Mouse (Mus musculus) left cerebral cortex, adult 9 months (tissue): Measurements from ENCODE around the gene Ube2i.

Experiments
- DNase-seq, 2 experiments: peaks; one replicate each; pipeline ENCODE4 v3.0.0; 2022; ENCODE audit warnings: low spot score in 2 of 2

Gene Ube2i

GRCm38 (mm10) chr17:25274571-25275346 lies at the start of gene Ube2i:
Gene Ube2i (minus strand): TSS chr17:25274622.
- DNase-seq: no peak

DNA sequence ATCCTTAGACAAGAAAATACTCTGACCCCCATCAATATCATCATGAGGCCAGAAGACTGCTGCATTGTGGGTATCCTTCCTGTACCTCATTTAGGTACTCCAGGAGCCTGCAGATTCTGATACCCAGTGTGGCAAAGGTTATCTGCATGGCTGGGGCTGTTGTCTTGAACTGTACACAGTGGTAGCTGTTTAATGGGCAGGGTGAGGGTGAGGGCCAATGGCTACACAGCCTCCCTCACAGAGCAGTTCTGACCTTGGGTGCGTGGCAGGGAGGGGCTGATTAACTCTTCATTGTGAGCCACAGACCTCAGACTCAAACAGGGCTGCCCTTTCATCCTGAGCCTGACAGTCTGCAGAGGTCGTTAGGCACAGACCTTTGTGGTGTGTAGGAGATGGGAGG lies 48.5 kb upstream of the Ube2i start:
- DNase-seq: no peak

DNA sequence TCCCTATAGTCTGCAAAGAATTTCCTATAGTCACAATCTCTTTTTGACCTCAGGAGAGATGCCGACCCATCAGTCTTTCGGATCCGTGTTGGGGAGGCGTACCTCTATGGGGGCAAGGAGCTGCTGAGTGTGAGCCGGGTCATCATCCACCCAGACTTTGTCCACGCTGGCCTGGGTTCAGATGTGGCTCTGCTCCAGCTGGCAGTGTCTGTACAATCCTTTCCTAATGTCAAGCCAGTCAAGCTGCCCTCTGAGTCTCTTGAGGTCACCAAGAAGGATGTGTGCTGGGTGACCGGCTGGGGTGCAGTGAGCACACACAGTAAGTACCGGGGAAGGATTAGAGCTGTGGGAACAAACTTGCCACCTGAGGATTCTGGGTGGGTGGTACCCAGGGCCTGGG lies 46.4 kb upstream of the Ube2i start:
- DNase-seq: no peak

GRCm38 (mm10) chr17:25318354-25318753 lies 43.9 kb upstream of the Ube2i start, which contains the start of gene Prss29:
Gene Prss29 (plus strand): TSS chr17:25318654.
- no peak for DNase-seq

GRCm38 (mm10) chr17:25308346-25308745 lies 33.9 kb upstream of the Ube2i start, which contains the start of gene Prss28:
Gene Prss28 (plus strand): TSS chr17:25308646.
- no peak for DNase-seq

GRCm38 (mm10) chr17:25298094-25298493 lies 23.7 kb upstream of the Ube2i start, which contains the start of gene Prss34:
Gene Prss34 (plus strand): TSS chr17:25298394.
- DNase-seq: no peak

DNA sequence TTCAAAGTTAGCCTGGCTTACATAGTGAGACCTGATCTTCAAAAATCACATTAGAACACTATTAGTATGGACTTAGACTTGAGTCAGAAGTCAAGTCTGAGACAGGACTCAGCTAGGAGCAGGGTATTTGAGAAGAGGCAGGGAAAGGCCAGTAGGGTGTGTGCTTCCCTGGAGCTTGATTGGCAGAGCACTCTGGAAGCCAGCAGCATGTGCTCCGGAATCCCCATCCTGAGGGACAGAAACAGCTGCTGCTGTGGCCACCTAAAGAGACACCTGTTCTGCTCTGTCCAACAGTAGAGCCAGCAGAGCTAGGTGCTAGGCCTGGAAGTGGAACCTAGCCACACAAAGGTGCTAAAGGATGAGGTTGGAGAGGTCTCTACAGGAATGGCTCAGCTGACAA lies 19.7 kb upstream of the Ube2i start:
- no peak for DNase-seq

- DNase-seq: no peak
Measured at GRCm38 (mm10) chr17:25293495-25293894, 19.1 kb upstream of the Ube2i start.

DNA sequence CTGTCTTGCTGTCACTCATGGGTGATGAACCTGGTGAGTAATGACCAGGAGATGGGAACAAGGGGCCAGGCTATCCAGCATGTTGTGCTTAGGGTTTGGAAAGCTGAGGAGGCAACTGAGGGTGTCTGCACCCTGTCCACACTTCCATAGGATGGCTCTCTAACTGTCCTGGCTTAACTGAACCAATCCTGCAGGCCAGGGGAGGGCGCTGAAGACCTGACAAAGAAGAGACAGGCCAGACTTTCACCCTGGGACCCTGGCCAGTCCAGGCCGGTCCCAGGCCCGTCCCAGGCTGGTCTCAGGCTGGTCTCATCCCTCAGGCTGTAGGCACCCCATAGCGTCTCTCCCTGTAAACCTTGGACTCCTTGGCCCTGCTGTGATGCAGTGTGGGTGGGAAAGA lies 16.0 kb upstream of the Ube2i start:
- DNase-seq: no peak

GRCm38 (mm10) chr17:25288842-25289241 lies 14.4 kb upstream of the Ube2i start:
- peak in 1 of 2 experiments; percentile 47 for DNase-seq

- DNase-seq: peak in 1 of 2 experiments; percentile 66
Measured at GRCm38 (mm10) chr17:25285033-25285432, 10.6 kb upstream of the Ube2i start.

DNA sequence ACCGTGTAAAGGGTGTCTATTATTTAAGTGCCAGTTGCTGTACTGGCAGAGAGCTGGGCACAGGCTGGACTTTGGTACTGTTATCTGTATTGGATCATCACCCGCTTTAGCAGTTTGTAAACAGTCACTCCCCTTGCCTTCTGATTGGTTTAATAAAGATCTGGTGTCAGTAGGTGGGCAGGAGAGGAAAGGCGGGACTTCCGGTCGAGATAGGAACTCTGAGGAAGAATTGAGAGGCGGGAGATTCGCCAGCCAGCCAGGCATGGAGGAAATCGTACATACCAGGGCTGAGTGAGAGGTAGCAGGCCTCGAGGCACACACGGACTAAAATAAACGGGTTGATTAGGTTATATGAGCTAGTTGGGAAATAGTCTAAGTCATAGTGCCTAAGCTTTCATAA lies 7.7 kb upstream of the Ube2i start:
- peak in 1 of 2 experiments; percentile 26 for DNase-seq

- DNase-seq: no peak
Measured at GRCm38 (mm10) chr17:25275833-25276232, 1.4 kb upstream of the Ube2i start.

DNA sequence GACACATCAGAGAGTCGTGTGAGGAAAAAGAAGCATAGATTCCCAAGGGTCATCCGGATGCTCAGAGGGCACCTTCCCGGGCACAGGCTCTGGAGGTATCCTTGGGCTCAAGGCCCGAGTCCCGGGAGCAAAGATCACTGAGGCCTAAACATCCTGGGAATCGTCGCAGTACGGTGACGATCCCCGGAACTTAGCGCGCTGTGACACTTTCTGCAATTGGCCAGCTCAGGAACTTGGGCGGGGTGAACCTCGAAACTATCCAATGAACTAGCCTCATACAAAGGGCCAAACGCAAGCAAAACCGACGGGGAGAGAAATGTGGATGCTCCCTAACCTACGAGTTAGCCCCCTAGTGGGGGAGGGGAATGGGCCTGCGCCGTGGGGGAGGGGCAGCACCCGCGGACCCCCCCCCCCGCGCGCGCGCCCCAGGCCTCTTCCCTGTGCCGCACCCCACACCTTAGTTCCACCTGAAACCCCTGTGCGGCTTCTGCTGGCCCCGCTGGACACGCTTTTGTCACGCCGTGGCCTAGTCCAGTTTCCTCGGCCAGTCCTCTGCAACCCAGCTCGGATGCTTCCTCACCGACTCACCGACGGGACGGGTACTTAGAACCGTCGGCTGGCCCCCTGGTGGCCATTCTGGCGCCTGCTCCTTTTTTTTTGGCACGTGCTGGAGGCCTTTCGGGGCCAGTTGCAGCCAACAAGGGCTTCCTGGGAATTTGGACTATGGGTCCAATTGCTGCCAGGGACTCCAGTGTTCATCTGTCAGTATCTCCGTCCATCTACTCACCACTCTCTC lies 518 bp downstream of the Ube2i start:
- peak; percentile 86 to 99 for DNase-seq

DNA sequence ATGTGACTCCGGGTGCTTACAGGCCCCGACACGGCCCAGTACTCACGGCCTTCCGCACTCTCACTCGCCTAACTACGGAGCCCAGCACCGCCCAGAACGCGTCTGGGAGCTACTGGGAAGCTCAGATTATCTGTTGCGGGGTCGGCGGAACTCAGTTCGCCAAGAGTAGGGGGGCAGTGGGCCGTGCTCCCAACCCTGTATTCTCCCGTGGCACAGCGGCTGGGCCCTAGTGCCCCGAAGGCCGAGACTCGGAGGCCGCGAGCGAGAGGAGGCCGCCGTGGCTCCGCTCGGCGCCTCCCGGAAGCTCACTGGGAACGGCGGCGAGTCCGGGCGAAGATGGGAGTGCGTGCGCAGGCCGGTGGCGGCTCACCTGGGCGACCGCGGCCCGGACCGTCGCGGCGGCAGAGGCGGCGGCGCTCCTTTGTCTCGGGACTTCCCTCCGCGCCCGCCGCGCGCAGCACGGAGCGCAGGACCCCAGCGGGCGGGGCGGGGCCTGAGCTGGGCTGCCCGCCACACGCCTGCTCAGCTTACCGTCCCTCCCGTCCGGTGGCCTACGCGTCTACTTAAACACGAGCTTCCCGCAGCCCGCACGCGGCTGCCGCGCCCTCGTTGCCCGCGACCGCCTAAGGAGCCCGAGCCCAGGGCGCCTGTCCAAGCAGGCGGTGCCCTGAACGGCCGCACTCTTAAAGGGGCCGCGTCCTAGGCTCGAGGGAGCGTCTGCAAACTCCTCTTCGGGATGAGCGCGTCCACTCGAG lies 1.3 kb downstream of the Ube2i start:
- DNase-seq: peak; percentile 33 to 79

DNA sequence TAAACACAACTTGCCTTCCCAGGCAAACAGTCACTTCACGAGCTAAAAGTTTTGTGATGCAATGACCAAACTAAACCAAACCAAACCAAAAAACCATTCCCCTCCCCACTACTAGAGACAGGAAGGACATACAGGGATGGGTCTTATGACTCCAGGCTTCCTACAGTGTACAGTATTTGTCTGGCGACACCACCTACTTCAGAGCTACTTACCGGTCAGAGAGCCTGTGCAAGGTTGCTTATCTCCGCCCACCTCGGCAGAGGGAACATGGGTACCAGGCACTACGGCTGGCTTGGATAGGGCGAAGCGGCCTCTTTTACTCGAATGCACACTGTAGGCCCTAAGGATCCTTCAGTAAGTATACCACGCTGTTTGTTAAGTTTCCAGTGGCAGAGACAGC lies 2.1 kb downstream of the Ube2i start:
- DNase-seq: no peak

GRCm38 (mm10) chr17:25270795-25271335 lies 3.6 kb downstream of the Ube2i start:
- no peak for DNase-seq

DNA sequence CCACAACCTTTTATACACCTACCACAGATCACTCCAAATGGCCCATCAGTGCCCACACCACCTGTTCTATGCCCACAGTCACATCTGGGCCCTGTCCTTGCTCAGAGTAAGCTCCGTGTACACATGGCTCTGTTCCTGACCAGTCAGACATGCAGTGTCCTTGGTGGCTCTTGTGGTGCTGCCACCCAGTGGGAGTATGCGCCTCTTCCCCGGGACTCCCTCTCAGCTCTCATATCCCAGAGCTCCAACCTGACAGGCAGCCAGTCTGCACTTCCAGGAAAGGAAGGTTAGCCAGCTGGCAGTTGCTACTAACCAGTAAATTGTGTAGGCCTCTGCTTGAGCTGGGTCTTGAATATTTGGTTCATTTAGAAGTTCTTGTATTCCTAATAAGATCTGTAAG lies 10.0 kb downstream of the Ube2i start:
- peak in 1 of 2 experiments; percentile 34 for DNase-seq

- no peak for DNase-seq
Measured at GRCm38 (mm10) chr17:25257804-25258261, 16.6 kb downstream of the Ube2i start.

DNA sequence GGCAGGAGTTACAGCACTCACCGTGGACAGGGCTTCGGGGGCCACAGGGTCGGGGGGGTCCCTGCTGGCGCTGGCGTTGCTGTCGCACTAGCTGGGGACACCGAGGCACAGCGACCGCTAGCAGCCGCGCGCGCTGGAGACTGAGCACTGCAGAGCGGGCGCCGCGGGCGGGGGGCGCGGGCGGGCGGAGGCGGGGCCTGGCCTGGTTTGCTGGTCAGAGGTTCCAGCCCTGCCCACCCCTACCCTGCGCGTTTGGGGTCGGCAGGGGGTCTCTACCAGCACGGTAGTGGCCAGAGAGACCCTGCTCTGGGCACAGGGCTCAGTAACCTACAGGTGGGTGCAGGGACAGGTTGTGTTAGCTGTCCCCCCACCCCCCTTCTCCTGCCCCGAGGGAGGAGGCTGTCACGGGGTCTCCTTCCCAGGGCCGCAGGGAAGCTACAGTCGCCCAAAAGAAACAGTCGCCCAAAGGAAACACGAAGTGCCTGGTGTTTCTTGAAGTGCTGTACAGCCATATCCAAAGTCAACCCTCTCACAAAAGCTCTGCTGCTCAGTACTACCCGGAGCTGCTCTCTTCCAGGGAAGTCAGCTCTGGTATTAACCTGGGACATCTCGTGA lies 18.2 kb downstream of the Ube2i start, which contains the start of gene Baiap3:
Gene Baiap3, minus strand, starts transcription at position 225 of the 615 bp plus-strand sequence.
- DNase-seq: no peak

- DNase-seq: no peak
Measured at GRCm38 (mm10) chr17:25255110-25255509, 19.3 kb downstream of the Ube2i start.
